Mouse (Mus musculus) T-helper 2 cell (primary cell): ENCODE measurements around the gene Pdk2.
"Not testable (repeated sequence)": the region's sequence is repeated elsewhere in the genome, so short reads cannot be mapped to it uniquely, and the experiment has no call there.

Experiments
- in situ Hi-C: fragments of 300-600 bp; cut with MboI, MseI; formaldehyde crosslinking; loops from one replicate; pipeline ENCODE4 v1.15.1; 2025; ENCODE audit warnings: high pct_unique_total_duplicates

The Pdk2 gene

DNA sequence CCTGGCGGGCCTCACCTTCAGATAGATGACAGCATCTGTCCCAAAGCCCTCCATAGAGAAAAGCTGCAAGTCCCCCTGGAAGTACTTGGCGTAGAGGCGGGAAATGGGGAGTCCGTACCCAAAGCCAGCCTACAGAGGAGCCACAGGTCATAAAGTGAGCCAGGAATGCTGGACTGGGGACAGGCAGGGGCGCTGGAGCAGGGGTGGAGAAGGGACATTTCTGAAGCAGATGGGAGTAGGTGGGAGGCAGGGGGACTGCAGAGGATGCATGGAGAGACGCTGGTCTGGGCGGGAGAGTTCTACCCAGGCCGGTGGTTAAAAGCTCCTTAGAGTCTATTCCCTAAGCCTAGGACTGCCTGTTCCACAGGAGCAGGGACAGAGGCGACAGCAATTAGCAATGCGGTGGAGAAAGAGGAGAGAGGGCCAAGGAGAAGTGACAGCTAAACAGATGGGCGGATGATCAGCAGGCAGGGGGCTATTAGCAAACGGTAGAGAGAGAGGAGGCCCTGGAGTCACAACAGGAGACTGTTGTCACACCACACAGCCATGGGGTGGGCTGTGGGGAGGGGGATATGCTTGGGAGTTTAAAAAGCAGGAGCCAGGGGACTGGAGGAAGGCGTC is 13.2 kb downstream of the Pdk2 start:
- in situ Hi-C loops = no loop called here

DNA sequence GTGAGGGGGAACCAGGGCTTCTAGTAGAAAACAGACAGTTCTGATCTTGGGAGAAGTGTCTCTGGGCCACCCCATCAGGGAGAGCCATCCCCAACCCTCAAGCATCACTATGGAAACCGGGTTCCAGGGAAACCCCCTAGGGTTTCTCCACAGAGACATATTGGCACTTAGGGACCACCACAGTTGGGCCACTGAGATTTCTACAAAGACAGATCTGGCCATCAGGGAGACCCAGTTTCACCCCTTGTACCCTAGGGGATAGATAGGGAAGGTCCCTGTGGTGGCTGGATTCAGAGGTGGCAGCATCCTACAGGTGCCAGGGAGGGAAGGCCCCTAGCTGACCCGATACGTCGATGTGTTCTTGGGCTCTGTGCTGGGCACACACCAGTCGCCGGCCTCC is 14.3 kb downstream of the Pdk2 start:
- in situ Hi-C loops = no loop called here

DNA sequence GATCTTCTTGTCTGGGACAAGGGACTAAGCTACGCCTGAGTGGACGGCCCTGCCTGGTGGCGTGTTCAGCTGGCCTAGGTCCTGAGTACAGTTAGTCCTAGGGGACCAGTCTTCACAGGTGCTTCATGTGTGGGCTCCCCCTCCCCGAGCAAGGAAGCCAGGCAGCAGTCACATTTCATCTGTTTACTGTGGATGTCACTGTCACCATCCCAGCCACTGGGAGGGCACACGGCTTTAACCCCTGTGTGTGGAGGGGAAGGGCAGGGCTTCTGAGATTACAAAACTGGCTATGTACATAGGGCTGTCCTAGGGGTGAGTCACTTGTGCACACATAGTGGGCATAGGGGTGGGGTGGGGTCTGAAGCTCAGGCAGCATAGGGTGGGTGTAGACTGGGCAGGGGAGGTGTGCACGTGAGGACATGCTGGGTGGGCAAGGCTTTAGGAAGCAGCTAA is 15.0 kb downstream of the Pdk2 start:
- in situ Hi-C loops = no loop called here

DNA sequence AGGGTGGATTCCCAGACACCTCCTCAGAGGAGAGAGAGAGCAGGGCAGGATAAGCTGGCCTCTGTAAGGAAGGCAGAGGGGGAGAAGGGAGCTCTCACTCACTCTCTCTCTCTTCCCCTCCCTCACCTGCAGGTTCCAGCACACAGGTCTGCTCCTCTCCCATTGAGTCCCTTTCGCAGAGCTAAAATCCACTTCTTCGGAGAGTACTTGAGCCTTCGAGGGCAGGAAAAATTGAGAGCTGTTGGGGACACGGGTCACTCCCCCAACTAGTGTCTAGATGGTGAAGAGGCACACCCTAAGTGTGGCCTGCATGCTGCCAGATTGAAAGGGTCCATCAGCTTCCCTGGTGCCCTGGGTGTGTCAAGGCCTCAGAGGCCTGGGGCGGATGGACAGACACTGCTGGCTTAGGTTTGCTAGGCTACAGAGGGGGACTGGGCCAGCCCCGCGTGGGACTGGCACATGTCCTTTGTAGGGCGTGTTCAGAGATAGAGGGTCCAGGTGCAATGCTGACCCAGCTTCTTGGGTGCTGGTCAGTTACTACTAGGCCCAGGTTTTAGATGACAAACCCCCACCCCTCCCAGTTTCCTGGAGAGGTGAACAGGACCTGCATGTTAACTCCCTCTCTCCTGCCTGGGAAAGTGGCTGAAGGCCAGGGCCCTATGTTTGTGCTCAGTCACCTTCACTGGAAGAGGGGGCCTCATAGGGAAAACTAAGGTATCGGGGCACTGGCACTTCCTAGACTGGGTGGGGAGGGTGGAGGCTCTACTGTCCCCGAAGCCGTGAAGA is 15.7 kb downstream of the Pdk2 start:
- in situ Hi-C loops = no loop called here

DNA sequence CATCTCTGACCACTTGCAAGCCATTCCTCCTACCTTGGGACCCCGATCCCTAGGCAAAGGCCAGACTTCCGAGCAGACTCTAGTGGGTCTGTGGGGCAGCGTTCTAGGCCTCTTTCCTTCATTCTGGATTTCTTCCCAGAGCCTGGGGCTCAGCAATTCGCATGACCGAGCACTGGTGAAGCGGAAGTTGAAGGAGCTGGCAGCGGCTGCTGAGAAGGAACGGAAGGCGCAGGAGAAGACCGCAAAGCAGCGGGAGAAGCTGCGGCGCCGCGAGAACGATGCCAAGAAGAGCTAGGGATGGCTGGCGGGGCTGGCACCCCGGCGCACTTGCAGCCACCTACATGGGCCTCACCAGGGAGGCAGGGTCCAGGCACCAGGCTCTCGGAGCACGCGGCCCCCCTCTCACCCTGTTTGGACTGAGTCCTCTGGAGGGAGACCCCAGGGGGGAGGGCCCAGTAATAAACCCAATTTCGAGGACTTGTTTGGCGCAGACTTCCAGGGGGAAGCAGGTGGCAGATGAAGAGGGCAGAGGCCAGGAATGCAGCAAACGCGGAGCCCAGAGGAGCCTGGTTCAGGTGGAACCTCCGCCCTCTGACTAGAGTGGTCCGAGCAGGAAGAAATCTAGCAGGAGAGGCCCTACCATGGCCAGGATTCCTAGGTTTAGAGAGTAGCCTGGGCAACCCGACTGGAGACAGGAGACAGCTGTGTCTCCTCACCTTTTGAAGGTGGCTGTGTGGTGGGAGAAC is 16.5 kb downstream of the Pdk2 start:
- in situ Hi-C loops = no loop called here

- in situ Hi-C loops = no loop called here
Observed at GRCm38 (mm10) chr11:95023481-95023880, 17.7 kb downstream of the Pdk2 start.

- in situ Hi-C loops = no loop called here
Observed at GRCm38 (mm10) chr11:95022237-95022992, 18.7 kb downstream of the Pdk2 start.

DNA sequence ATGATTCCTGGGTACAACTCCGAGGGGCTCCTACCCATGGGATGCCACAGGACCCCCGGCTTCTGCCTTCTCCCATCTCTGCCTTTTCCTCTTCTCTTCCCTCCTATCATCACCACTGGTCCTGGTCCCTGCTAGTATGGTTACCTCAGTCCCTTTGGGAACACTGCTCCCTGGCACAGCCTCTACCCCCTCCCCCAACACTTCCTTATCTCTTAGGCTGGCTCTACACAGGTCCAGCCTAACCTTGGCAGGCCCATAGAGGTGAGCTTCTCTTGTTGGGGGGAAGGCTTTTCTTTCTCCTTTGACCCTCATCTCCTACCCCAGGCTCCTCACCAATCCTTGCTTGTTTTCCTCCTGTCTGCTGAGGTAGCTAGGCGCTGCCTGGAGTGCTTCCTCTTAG is 25.7 kb downstream of the Pdk2 start:
- in situ Hi-C loops = no loop called here

DNA sequence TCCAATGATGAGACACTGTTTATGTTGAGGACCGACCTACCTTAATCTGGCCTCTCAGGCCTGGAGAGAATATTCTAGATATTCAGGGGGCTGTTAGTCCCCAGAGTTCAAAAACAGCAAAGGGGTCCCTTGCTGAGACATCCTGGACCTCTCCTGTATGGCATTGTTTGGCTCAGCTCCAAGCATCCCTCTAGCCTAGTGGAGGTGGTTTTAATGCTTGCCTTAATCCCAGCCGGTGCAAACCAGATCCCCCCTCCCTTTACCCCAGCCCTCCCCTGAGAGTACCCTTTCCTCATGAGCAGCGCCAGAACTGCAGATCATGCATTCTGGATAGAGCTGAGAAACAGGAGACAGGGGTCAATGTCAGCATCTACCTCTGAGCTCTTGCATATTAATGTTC is 28.7 kb downstream of the Pdk2 start:
- in situ Hi-C loops = no loop called here

DNA sequence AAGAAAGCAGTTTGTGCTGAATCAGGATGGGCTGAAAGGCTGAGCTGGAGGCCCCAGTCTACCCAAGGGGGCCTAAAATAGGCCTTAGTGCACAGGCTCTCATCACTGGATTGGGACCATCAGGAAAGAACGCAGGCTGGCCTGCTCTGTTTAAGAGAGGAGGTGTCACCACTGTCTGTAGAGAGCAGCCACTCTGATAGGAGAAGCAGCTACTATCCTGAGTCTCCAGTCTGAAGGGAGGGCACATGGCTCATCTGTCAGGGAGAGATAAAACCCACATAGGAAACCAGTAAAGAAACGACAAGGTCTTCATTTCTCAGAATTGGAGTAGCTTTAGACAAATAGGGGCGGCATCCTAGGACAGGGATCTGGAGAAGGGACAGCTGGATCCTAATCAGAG is 29.1 kb downstream of the Pdk2 start:
- in situ Hi-C loops = no loop called here

DNA sequence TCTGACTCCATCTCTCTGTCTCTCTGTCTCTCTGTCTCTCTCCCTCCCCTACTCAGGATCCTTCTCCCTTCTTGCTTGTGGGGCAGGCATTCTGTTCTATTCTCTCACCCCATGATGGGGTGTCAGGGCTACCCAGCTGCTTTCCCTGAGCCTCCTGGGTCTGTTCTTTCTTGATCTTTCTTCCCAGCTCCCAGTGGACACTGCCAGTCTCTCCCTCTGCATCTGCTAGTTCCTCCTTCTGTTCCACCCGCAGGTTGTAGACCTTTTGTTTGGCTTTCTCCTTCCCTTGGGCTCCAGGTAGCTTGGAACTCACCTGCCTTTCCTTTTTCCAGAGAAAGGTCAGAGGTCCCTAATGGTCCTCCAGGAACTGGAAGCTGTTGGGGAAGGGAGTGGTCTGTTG is 29.7 kb downstream of the Pdk2 start:
- in situ Hi-C loops = no loop called here

DNA sequence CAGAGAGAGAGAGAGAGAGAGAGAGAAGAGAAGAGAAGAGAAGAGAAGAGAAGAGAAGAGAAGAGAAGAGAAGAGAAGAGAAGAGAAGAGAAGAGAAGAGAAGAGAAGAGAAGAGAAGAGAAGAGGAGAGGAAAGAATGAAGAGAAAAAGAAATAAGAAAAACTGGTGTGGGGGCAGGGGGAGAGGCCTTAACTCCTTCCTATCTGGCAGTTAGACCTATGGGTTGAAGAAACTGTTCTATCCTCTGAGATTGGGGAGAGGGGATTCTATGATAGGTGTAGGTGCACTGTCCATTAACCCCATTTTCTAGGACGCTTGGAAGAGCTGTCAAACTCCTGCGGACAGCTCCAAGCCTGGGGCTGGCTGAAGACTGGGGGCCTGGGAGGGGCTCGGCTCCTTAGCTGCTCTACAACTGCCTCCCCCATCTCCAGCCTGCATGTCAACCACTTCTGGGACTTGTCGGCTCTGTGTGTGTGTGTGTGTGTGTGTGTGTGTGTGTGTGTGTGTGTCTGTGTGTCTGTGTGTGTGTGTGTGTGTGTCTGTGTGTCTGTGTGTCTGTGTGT is 30.2 kb downstream of the Pdk2 start:
- in situ Hi-C loops = not testable (repeated sequence)

GRCm38 (mm10) chr11:95010141-95010739 is 30.9 kb downstream of the Pdk2 start:
- in situ Hi-C loops = no loop called here

DNA sequence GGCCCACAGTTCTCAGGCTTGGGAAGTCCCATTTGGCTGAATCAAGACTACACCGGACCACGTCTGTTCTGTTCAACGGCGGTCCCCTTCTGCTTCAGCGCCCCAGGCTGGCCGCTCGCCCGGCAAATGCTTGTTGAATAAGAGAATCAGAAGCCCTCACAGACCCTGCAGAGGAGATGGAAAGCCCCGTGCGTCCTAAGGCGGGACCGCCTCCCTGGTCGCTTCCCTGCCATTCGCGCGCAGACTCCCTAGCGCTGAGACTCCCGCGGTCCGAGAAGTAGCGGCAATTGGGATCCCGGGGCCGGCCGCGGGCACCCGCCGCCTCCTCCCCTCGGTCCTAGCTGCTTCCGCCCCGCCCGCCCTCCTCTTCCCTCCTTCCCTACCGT is 31.5 kb downstream of the Pdk2 start, which contains the start of gene Samd14:
Samd14 (plus strand) TSS at position 251 of the 386 bp plus-strand sequence.
- in situ Hi-C loops = no loop called here

DNA sequence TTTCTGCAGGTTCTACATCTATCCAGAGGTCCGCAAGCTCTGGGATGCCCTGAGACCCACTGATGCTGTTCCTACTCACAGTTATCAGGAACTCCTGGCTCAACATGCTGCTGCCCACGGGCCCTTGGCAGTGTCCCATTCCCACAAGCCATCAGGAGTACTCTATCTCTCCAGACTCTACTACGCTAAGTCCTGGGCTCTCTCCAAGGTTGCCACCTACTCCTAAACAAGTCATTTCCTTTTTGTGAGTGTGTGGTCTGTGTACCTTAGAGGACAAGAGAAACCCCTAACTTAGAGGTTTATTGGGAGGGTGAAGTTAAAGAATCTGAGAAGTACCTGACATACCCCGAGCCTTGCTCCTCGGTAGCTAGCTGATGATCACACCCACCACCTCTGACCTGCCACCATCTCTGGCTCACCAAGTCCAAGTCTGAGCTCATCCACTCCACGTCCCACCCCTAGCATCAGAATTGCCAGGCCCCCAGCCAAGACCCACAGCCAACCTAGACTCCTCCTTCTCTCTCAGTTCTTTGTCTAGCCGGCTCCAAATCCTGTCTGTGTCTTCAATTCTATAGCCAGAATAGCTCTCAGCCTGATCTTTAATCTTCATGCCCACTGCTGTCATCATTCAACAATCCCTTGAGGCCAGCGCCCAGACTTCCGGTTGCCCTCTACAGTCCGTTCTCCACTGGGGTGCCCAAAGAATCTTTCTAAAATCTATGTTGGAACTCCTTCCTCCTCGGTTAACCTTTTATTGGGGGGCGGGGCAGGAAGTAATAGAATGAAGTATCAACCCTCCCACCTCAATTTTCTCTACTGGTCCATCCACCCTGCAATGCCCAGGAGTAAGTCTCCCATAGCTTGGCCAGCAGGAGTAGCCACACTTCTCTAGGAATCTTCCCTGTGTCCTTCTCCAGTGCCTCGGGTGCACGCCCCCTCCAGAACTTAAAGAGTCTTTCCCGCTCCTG is 32.2 kb downstream of the Pdk2 start:
- in situ Hi-C loops = no loop called here

GRCm38 (mm10) chr11:95007418-95007817 is 33.7 kb downstream of the Pdk2 start:
- in situ Hi-C loops = no loop called here

GRCm38 (mm10) chr11:95006525-95007219 is 34.5 kb downstream of the Pdk2 start:
- in situ Hi-C loops = no loop called here

DNA sequence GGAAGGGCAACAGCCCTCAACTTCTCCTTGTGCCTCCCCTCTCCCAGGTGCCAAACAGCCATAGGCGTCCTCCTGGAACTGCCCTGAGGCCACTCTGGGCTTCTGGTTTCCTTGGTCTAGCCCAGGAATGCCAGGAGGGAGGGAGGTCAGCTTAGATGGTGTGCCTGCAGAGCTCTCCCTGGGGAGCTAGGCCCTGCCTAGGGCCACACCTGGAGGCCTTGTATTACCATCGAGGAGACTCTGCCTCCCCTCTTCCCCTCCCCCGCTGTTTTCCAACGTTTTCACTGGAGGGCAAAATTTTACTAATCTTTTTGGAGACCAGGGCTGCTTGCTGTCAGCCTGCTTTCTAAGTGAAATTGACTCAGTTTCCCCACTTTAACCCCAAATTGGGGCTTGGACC is 35.1 kb downstream of the Pdk2 start:
- in situ Hi-C loops = no loop called here

GRCm38 (mm10) chr11:95004937-95005198 is 36.3 kb downstream of the Pdk2 start:
- in situ Hi-C loops = no loop called here
